Mouse (Mus musculus): ENCODE results near the gene Abca6. TPM values are rescaled to one million over a fixed set of nuclear protein-coding genes. Genes with fewer than 3 reads are reported as not detected.

Abca6 gene
- polyA plus RNA-seq, 1 experiment, result 0.04 TPM

GRCm38 (mm10) chr11:110257911-110258310 lies 6.3 kb upstream of the Abca6 start:
- Histone ChIP-seq H3K4me1 (ENCODE audit: control insufficient read depth, insufficient read depth, insufficient read length, low read length) (no peaks in the 10 kb centered on the region), H3K4me3 (ENCODE audit: low read depth, low read length) (no peak overlapping the region), H3K27me3 (ENCODE audit: control insufficient read depth, insufficient read depth, low read length) (no peaks in the 10 kb centered on the region), H3K36me3 (ENCODE audit: control insufficient read depth, insufficient read depth, low read length) (no peaks in the 10 kb centered on the region), H3K27ac (ENCODE audit: insufficient read depth, low read depth, low read length) (no peak overlapping the region)
- TF ChIP-seq CTCF (IDR thresholded peaks at IDR 0.05; ENCODE audit: extremely low read depth, insufficient read length, insufficient replicate concordance, low read depth, low read length) (no peak), POLR2A (IDR thresholded peaks at IDR 0.05; ENCODE audit: low read depth, low read length) (no peak)
- WGBS, result 77% methylated on average over 4 of the region's 4 CpGs

GRCm38 (mm10) chr11:110257061-110257460 lies 5.5 kb upstream of the Abca6 start:
- H3K36me3 ChIP-seq (ENCODE audit: control insufficient read depth, insufficient read depth, low read length), result no peaks in the 10 kb centered on the region
- no peak overlapping the region for H3K27ac ChIP-seq (ENCODE audit: insufficient read depth, low read depth, low read length)
- no peak overlapping the region for H3K4me3 ChIP-seq (ENCODE audit: low read depth, low read length)
- H3K27me3 ChIP-seq (ENCODE audit: control insufficient read depth, insufficient read depth, low read length), result no peaks in the 10 kb centered on the region
- no peak for TF ChIP-seq CTCF (IDR thresholded peaks at IDR 0.05; ENCODE audit: extremely low read depth, insufficient read length, insufficient replicate concordance, low read depth, low read length)
- TF ChIP-seq POLR2A (IDR thresholded peaks at IDR 0.05; ENCODE audit: low read depth, low read length), result no peak
- WGBS, result 79% methylated on average over 4 of the region's 4 CpGs
- H3K4me1 ChIP-seq (ENCODE audit: control insufficient read depth, insufficient read depth, insufficient read length, low read length), result no peaks in the 10 kb centered on the region

GRCm38 (mm10) chr11:110252256-110252655 lies 680 bp upstream of the Abca6 start:
- TF ChIP-seq CTCF (IDR thresholded peaks at IDR 0.05; ENCODE audit: extremely low read depth, insufficient read length, insufficient replicate concordance, low read depth, low read length) (no peak), POLR2A (IDR thresholded peaks at IDR 0.05; ENCODE audit: low read depth, low read length) (no peak)
- Histone ChIP-seq H3K27me3 (ENCODE audit: control insufficient read depth, insufficient read depth, low read length) (no peaks in the 10 kb centered on the region), H3K27ac (ENCODE audit: insufficient read depth, low read depth, low read length) (no peak overlapping the region), H3K4me3 (ENCODE audit: low read depth, low read length) (no peak overlapping the region), H3K4me1 (ENCODE audit: control insufficient read depth, insufficient read depth, insufficient read length, low read length) (no peaks in the 10 kb centered on the region), H3K36me3 (ENCODE audit: control insufficient read depth, insufficient read depth, low read length) (no peaks in the 10 kb centered on the region)
- 64% methylated on average over 3 of the region's 3 CpGs for WGBS

DNA sequence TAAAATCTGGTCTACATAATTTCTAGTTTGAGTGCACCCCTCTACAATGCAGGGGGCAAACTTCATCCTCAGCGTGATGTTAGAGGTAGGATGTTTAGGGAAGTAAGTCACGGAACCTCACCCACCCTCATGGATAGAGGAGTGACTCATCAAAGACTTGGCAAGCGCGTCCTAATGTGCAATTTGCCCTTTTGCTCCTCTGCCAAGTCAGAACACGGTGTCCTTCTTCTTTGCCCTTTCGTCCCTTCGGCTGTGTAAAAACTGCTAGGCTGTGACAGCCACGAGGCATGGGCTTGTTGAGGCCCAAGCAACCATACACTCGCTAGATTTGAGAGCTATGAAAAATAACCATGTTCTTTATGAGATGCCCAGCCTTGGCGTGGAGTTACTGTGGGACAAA lies 6.8 kb downstream of the Abca6 start:
- peaks cover 2% of the 10 kb centered on the region; the same call in 1 of the 2 replicates for H3K4me1 ChIP-seq (ENCODE audit: control insufficient read depth, insufficient read depth, insufficient read length, low read length)
- no peak overlapping the region for H3K27ac ChIP-seq (ENCODE audit: insufficient read depth, low read depth, low read length)
- 41% methylated on average over 10 of the region's 10 CpGs for WGBS
- no peaks in the 10 kb centered on the region for H3K27me3 ChIP-seq (ENCODE audit: control insufficient read depth, insufficient read depth, low read length)
- no peak overlapping the region for H3K4me3 ChIP-seq (ENCODE audit: low read depth, low read length)
- TF ChIP-seq CTCF (IDR thresholded peaks at IDR 0.05; ENCODE audit: extremely low read depth, insufficient read length, insufficient replicate concordance, low read depth, low read length) (no peak), POLR2A (IDR thresholded peaks at IDR 0.05; ENCODE audit: low read depth, low read length) (no peak)
- no peaks in the 10 kb centered on the region for H3K36me3 ChIP-seq (ENCODE audit: control insufficient read depth, insufficient read depth, low read length)

DNA sequence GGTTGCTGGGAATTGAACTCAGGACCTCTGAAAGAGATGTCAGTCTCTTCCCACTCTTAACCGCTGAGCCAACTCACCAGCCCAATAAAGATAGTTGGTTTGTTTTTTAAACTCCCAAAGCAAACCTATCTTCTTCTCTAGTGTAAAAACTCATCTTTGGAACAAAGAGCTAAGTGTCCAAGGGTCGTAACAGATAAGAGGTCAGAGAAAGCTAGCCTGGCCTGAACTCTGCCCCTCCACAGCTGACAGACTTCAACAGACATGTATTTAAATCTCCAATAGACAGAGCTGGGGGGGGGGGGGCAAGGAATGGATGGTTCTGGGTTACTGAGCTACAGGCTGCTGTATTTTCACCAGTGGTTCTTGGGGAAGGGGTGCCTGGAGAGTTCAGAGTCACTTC lies 14.1 kb downstream of the Abca6 start:
- TF ChIP-seq CTCF (IDR thresholded peaks at IDR 0.05; ENCODE audit: extremely low read depth, insufficient read length, insufficient replicate concordance, low read depth, low read length) (no peak), POLR2A (IDR thresholded peaks at IDR 0.05; ENCODE audit: low read depth, low read length) (no peak)
- Histone ChIP-seq H3K27me3 (ENCODE audit: control insufficient read depth, insufficient read depth, low read length) (no peaks in the 10 kb centered on the region), H3K27ac (ENCODE audit: insufficient read depth, low read depth, low read length) (no peak overlapping the region), H3K4me1 (ENCODE audit: control insufficient read depth, insufficient read depth, insufficient read length, low read length) (no peaks in the 10 kb centered on the region), H3K36me3 (ENCODE audit: control insufficient read depth, insufficient read depth, low read length) (no peaks in the 10 kb centered on the region), H3K4me3 (ENCODE audit: low read depth, low read length) (no peak overlapping the region)
- WGBS, result 71% methylated on average over 2 of the region's 2 CpGs

DNA sequence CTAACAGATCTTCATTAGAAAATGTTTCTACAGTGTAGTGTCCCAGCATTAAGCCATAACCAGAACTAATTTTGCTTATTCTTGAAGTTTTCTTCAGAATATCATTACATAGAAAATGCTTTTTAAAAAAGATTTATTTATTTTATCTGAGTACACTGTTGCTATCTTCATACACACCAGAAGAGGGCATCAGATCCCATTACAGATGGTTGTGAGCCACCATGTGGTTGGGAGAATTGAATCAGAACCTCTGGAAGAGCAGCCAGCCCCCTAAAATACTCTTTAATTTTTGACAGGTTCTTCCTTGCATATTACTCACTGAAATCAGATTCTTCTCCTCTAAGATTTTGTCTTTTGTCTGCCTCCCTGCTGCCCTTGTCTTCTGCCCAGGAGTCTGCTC lies 18.6 kb downstream of the Abca6 start:
- Histone ChIP-seq H3K4me1 (ENCODE audit: control insufficient read depth, insufficient read depth, insufficient read length, low read length) (no peaks in the 10 kb centered on the region), H3K4me3 (ENCODE audit: low read depth, low read length) (no peak overlapping the region), H3K27me3 (ENCODE audit: control insufficient read depth, insufficient read depth, low read length) (no peaks in the 10 kb centered on the region), H3K36me3 (ENCODE audit: control insufficient read depth, insufficient read depth, low read length) (no peaks in the 10 kb centered on the region), H3K27ac (ENCODE audit: insufficient read depth, low read depth, low read length) (no peak overlapping the region)
- TF ChIP-seq CTCF (IDR thresholded peaks at IDR 0.05; ENCODE audit: extremely low read depth, insufficient read length, insufficient replicate concordance, low read depth, low read length) (no peak), POLR2A (IDR thresholded peaks at IDR 0.05; ENCODE audit: low read depth, low read length) (no peak)

- Histone ChIP-seq H3K36me3 (ENCODE audit: control insufficient read depth, insufficient read depth, low read length) (no peaks in the 10 kb centered on the region), H3K4me1 (ENCODE audit: control insufficient read depth, insufficient read depth, insufficient read length, low read length) (no peaks in the 10 kb centered on the region)
- no peak for TF ChIP-seq POLR2A (IDR thresholded peaks at IDR 0.05; ENCODE audit: low read depth, low read length)
- no peak for TF ChIP-seq CTCF (IDR thresholded peaks at IDR 0.05; ENCODE audit: extremely low read depth, insufficient read length, insufficient replicate concordance, low read depth, low read length)
Observed at GRCm38 (mm10) chr11:110217118-110217517, 34.5 kb downstream of the Abca6 start.

DNA sequence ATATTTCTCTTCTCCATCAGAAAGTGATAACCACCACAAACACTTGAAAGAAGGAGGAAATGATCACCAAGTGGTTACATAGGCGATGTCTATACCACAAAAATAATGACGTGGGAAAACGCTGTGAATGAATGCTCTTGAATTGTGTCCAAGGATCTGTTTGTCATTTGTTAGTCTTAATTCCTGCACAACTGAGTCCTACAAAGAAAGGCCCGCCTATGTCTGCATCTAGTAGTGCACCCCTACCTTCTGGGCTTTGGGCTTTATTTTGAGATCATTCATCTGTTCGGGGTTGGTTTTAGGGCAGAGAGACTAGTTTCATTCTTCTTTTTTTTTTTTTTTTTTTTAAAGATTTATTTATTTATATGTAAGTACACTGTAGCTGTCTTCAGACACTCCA lies 47.6 kb downstream of the Abca6 start:
- Histone ChIP-seq H3K27me3 (ENCODE audit: control insufficient read depth, insufficient read depth, low read length) (no peaks in the 10 kb centered on the region), H3K4me1 (ENCODE audit: control insufficient read depth, insufficient read depth, insufficient read length, low read length) (no peaks in the 10 kb centered on the region), H3K27ac (ENCODE audit: insufficient read depth, low read depth, low read length) (no peak overlapping the region), H3K36me3 (ENCODE audit: control insufficient read depth, insufficient read depth, low read length) (no peaks in the 10 kb centered on the region), H3K4me3 (ENCODE audit: low read depth, low read length) (no peak overlapping the region)
- TF ChIP-seq POLR2A (IDR thresholded peaks at IDR 0.05; ENCODE audit: low read depth, low read length) (no peak), CTCF (IDR thresholded peaks at IDR 0.05; ENCODE audit: extremely low read depth, insufficient read length, insufficient replicate concordance, low read depth, low read length) (no peak)
- 81% methylated on average over 5 of the region's 5 CpGs for WGBS

More at GRCm38 (mm10) chr11:110217118-110217517, 34.5 kb downstream of the Abca6 start:
- Histone ChIP-seq H3K27me3 (ENCODE audit: control insufficient read depth, insufficient read depth, low read length) (no peaks in the 10 kb centered on the region), H3K27ac (ENCODE audit: insufficient read depth, low read depth, low read length) (no peak overlapping the region), H3K4me3 (ENCODE audit: low read depth, low read length) (no peak overlapping the region)
